Mouse (Mus musculus): ENCODE measurements around the gene Hs6st3. TPM values are rescaled to one million over a fixed set of nuclear protein-coding genes. Genes with fewer than 3 reads are reported as not detected.
A peak's percentile ranks its signal among the peaks of the same experiment; 100 is the strongest.

Gene Hs6st3
- not detected in 2 replicates for polyA plus RNA-seq (2015; fragmentation: Nextera tagmentation; extraction: Ambion mirVana)

DNA sequence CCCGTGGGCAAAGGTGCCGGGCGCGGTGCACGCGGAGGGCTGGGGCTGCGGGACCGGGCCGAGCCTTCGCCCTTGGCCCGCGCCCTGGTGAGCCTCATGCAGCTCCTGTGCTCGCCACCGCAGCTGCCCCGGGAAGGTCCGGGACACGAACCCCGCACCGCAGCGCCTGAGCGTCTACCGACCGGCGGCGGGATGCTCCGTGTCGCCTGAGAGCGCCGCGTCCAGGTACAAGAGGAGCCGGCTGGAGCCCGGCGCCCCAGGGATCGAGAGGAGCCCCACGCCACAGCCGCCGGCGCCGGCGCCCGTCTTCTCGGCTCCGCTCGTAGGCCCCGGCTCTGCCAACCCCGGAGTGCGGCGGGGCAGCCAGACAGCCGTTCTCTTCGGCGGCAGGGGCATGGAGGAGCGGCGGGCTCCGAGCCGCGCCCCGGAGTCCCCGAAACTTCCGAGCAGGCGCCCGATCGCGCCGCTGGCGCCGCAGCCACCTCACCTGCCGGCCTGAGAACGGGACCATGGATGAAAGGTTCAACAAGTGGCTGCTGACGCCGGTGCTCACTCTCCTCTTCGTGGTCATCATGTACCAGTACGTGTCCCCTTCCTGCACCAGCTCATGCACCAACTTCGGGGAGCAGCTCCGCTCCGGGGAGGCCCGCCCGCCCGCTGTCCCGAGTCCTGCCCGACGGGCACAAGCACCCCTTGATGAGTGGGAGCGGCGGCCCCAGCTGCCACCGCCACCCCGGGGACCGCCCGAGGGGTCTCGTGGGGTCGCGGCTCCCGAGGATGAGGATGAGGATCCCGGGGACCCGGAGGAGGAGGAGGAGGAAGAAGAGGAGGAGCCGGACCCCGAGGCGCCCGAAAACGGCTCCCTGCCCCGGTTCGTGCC is at the start of gene Hs6st3:
TSS of gene Hs6st3 (plus strand) at position 436 of the 880 bp plus-strand sequence.
- DNase-seq (ENCODE audit: low spot score) = no peak

DNA sequence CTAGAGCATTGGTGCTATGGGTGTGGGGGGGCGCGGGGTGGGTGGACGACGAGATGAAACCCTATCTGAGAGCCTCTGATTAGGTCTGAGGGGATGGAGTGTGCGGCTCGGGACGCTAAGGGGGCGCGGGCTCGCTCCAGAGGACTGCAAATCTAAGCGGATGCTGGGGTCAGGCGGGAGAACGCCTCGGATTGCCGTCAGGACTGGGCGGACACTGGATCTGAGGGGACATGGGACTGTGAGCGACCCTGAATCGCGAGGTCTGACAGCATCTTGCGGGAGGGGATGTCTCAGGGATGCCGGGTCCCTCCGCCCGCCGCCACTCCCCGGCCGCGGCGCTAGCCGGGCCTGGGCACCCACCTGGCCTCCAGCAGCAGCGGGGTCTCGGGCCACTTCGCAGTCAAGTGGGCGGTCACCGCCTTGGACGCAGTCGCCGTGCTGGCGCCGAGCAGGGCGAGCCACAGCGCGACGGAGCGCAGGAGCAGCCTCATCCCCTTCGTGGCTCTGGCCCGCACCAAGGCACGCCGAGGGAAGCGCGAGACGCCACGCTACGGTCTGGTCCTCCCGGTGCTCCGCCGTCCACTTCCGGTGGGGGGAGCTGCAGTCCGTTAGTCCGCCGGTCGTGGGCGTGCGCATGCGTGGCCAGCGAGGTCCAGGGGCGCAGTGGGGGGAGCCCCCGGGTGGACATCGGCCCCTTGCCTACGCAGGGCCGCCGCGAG is 39.1 kb upstream of the Hs6st3 start, which contains the start of gene Uggt2:
TSS of gene Uggt2 (minus strand) at position 580 of the 719 bp plus-strand sequence.
- DNase-seq (ENCODE audit: low spot score) = no peak

DNA sequence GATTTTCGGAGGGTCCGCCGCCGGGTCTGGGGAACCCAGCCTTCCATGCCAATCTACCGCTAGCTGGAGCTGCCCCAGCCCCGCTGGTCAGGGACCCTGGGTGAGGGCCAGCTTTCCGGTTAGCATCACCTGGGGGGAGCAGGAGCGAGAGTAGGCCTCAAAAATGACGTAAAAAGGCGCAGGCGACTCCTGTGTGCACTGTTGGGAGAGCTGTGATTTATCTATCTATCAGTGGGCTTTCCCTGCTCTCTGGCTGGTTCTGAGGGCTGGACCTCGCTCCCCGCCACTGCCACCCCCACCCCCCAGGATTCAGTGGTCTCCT is 38.6 kb upstream of the Hs6st3 start:
- no peak for DNase-seq (ENCODE audit: low spot score)

DNA sequence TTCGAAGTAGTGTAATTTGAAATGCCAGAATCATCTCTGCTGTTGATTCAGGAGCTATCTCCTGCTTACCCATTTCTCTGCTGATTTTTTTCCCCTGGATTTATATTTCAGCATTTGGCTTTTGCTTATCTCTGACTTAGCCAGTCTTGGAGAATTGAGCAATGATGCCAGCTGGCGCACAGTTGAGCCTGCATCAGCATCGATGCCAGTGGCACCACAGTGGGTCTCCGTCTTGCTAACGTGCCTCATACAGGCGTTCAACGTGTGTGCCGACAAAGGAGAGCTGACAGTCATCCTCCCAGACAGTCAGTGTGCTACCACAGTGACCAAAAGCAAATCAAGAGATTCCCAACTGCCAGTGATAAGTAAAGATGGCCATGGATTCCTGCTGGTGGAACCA is 30.6 kb upstream of the Hs6st3 start:
- DNase-seq (ENCODE audit: low spot score) = no peak

DNA sequence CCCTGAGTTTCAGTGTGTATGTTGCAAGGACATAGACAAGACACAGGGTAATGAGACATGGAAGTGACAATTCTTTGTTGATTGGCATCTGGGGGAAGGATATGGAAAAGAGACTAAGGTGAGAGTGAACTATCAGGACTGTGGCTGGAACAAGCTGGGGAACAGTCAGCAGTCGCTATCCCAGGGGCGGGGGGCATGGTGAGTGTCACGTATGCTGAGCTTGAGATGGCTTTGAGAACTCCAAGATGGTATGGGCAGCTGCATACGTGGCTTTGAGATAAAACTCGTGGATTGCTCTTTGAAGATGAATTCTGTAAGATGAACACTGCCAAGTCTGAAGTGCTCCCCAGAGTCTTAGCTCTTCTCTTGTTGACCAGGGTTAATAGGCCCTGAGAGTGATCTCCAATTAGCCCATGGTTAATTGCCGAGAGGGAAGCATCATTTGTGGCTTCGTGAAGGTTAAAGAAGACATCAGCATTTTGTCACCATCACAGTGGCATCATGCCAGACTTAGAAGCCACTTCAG is 29.3 kb upstream of the Hs6st3 start:
- DNase-seq (ENCODE audit: low spot score) = no peak

DNA sequence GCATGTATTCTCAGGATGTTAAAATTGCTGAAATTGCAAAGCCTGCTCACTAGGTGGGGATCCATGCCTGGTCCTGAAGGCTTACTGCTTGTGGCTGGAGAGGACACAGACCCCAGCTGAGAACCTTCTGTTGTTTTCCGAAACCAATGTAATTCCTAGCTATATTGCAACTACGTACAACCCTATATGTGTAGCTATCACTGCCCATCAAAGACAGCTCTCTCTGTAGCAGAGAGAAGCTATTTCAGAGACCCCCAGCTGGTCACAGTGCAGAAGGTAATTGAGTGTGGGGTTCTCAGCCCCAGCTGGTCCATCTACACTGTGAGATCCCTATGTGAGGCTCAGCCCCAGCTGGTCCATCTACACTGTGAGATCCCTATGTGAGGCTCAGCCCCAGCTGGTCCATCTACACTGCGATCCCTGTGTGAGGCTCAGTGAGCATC is 28.3 kb upstream of the Hs6st3 start:
- no peak for DNase-seq (ENCODE audit: low spot score)

DNA sequence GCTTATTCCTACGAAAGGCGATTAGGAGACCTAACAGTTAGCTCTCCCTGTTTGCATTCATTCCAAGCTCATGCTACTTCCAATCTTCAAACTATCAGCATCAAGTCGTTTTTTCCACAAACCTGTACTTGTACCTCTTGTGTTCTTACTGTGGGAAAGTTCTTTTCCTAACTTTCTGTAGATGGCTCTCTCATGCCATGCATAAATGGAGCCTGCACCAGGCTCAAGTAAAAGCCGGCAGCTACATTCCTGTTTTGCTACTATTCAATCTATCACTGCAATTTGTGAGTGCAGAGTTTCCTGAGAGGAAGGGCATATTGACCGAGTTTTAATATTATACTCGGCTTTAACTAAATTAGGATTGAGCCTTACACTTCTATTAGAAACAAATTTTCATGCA is 25.6 kb upstream of the Hs6st3 start:
- DNase-seq (ENCODE audit: low spot score) = no peak

DNA sequence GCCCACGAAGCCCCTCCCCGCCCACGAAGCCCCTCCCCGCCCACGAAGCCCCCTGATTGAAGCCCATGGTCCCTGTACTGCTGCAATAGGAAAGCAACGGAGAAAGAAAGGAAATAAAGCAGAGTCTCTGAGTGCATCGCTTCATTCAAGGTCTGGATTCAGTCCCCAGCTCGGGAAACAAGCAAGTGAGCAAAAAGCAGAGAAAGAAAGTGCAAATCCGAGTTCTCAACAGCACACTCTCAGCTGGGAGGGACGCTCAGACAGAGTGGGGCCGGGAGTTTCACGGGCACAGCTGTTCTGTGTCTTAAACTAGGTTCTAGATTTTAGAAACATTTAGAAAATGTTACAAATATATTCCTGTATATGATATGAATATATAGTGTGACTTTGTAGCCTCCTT is 14.6 kb upstream of the Hs6st3 start:
- no peak for DNase-seq (ENCODE audit: low spot score)

DNA sequence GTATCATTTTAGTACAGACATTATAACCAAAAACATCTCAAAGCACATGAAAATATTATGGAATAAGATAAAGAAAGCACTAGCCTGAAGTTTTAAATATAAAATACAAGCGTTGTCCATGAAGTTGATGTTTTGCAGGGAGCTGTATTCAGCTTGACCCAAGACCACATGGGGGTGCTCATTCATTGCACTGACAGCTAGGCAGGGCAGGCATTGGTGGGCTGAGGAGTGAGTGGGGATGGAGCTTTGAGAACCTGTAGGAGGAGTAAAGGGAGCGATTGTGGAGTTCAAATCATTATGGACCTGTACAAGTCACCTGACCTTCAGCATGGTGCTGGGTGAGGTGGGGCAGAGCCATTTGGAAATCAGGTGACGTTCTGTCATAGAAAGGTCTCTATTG is 14.1 kb upstream of the Hs6st3 start:
- no peak for DNase-seq (ENCODE audit: low spot score)

DNA sequence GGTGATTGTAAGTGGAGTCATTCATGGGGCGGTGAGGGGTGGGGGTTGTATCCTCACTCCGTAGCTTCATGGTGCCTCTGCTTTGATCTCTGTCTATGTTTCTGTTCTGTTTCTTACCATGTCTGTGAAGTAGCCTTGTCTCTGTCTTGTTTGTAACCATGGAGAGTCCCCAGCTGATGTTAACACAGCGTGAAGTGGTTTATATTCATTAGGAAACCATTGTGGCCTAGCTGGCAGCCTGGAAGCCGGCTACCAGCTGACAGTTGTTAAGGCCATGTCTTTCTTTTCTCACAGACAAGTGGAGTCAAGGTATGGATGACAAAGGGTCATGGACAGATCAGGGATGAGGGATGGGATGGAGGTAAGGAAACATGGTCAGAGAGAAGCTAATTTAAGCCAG is 12.3 kb upstream of the Hs6st3 start:
- DNase-seq (ENCODE audit: low spot score) = no peak

DNA sequence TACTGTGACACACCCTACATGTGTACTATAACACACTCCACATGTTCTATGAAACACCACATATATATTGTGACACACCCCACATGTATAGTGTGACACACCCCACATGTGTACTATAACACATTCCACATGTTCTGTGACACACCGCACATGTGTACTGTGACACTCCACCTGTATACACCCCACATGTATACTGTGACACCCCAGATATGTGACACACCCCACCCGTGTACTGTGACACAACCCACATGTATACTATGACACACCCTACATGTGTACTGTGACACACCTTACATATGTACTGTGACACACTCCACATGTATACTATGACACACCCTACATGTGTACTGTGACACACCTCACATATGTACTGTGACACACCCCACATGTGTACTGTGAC is 10.8 kb upstream of the Hs6st3 start:
- DNase-seq (ENCODE audit: low spot score) = no peak

DNA sequence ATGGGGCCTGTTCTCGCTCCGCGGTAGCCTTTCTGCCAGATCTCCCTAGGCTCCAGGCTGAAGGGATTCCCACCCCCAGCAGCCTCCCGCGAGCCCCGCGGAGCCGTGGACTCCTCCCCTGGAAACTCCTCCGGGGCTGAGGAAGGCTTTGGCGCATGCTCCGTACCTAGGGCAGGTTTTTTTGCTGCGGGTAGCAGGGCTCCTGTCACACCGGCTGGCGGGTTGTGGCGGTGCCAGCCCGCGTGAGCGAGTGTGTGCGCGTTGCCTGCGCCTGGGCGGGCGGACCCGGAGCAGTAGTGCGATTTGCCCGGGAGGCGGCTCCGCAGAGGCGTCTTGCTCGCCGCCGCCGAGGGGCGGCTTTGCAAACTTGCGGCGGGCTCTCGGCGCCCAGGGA is 632 bp upstream of the Hs6st3 start:
- DNase-seq (ENCODE audit: low spot score) = peak; percentile 6

DNA sequence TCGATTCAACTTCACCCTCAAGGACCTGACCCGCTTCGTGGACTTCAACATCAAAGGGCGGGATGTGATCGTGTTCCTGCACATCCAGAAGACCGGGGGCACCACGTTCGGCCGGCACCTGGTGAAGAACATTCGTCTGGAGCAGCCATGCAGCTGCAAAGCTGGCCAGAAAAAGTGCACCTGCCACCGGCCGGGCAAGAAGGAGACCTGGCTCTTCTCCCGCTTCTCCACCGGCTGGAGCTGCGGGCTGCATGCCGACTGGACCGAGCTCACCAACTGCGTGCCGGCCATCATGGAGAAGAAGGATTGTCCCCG is 602 bp downstream of the Hs6st3 start:
- no peak for DNase-seq (ENCODE audit: low spot score)

DNA sequence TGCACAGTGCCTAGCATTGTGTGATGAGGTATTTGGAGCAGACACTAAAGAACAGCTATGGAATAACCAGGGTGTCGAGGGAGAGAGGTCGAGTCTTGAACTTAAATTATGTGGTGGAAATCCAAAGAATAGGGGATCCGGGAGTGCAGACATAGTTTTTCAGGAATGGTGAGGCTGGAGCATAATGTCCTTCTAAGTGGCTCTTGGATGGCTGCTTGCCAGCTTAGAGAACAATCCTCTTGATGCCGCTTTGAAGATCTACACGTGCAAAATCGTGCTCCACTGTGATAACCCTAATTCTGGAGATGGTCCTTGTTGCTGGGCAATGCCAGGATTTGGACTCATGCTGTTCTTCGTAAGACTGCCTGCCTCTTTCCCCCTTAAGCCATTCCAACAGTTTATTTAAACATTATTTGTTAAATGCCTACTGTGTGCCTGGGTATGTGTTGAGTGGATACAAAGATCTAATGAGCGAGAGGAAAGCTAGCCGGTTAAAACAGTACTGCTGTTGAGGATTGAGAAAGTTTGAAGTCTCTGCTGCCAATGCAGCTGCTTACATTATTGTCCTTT is 1.3 kb downstream of the Hs6st3 start:
- no peak for DNase-seq (ENCODE audit: low spot score)

DNA sequence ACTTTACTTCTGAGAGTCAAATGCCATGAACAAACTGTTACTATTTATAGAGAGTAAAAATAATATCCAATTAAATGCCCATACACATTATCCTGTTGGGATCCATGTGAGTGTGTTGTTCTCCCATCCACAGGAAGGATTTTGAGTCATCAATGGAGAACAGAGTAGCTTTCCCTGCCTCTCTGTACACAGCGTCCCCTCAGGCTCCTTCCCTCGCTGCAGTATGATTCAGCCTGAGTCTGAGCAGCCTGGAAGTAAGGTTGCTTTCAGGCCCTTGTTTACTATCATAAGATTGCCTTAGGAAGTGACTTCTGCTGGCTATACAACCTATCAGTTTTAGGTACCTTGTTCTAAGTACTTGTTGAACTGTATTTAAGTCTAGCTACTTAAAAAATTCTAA is 14.9 kb downstream of the Hs6st3 start:
- no peak for DNase-seq (ENCODE audit: low spot score)

DNA sequence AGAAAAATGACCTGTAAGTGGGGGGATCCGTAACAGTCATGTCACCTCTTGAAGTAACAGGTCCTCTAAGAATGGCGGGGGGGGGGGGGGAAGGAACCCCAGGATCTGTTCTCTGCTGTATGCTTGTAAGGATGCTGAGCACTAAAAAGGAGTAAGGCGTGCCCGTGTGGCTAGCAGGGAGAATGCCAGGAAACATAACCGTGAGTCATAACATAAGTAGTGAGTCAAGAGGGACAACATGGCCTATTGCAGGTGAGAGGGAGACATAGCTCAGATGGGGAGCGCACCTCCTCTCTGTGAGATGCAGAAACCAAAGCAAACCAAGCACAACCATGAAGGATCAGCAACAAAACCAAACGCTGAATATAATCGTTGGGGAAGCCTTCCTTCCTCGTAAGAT is 55.8 kb downstream of the Hs6st3 start:
- DNase-seq (ENCODE audit: low spot score) = no peak

DNA sequence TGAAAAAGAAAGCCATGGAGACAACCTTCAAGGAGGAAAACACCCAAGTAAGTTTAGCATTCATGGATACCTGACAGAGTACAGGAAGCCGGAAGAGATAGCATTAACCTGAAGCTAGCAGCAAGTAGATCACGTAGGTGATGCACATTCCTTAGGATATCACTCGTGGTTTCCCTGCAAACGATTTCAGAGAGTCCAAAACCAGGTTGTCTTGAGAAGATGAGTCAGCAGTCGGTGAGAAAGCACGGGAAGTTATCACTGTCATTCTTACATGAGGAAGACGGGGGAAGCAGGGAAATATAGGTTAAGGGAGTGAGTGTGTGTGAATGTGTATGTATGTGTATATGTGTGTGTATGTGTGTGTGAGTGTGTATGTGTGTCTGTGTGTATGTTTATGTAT is 65.4 kb downstream of the Hs6st3 start:
- DNase-seq (ENCODE audit: low spot score) = no peak

DNA sequence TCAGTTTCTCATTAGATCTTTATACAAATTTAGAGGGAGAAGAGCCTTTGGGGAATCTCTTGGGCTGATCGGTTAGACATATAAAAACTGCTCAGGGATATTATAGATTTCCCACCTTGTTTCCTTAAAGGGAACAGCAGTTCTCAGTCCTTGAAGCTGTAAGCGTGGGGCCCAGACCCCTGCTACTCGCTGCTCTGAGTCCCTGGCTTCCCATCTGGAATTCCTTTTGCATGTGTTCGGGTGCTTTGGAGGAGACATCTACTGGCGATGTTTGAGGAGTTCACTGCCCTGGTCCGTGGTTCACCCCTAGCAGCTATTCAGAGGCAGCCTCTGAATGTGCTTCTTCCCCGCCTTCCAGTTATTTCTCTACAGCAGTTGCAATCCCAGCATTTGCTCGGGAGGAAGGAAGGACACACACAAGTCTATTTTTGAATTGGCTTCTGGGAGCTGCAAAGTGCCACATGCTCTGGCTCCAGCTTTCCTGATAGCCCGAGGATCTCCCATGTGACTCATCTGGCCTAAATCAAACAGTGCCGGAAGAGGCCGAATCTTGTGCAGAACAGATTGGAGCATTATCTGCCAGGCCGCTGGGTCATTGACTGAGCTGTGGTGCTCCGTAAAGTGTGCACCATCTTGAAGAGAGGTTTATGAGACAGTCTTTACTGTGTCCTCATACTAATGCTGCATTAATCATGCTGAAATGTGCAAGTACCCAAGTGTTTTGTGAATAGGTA is 77.6 kb downstream of the Hs6st3 start:
- DNase-seq (ENCODE audit: low spot score) = no peak

DNA sequence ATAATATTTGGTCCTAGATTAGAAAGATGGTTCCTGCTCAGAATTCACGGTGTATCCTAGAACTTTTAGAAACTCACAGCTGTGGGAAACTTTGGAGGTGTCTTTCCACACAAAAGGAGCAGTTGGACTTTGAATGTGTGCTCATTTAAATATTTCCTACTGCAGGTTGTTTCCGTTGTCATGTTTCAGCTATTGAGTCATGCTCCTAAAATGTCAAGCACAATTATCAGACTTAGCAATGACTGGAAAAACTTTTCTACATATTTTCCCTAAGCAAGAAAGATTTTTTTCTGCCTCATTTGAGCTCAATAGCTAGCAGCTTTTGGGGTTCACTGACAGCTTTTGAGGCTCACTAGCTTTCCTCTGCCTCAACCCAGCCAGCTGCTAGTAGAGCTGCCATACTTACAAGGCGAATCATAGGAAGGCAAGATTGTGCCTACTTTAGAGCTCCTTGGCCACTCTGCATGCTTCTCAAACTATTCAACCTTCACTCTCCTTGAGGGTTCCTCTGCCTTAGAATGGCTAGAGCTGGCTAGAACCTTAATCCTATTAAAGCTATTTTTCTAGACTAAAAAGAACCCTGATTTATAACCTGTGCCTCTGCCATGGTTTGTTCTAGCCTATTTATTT is 89.7 kb downstream of the Hs6st3 start:
- DNase-seq (ENCODE audit: low spot score) = no peak

DNA sequence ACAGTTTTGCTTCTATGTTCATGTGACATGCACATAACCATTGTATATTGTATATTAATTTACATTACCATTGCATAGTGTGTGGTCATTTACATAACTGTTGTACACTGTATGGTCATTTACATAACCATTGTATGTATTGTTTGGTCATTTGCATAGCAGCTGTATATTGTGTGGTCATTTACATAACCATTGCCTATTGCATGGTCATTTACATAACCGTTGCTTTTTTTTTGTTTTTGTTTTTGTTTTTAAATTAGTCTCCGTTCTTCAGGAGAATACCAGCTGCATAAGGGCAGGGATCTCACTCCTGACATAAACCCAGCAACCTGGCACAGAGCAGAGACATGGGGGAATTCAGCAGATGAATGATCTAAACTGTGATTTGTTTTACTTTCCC is 95.5 kb downstream of the Hs6st3 start:
- DNase-seq (ENCODE audit: low spot score) = no peak

DNA sequence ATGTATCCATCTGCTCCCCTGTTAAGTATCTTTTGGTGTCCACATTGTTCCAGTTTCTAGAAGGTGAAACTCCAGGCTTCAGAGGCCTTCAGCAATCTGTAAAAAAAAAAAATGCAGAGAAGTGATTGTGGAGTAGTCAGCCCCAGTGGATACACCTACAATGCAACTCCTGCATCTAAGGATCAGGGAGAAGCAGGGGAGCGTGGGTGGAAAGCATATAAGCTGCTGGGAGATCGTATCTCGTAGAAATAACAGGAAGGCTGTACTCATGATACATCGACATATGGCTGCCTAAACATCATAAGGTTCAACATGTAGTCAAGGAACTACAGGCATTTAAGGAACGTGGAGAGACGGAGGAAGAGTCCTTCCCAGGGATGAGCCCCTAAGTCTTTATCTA is 109.0 kb downstream of the Hs6st3 start:
- DNase-seq (ENCODE audit: low spot score) = no peak

All from thymus, postnatal 0 days (tissue).